Mouse (Mus musculus) mouse embryonic stem cell (cell line): ENCODE results near the gene Glipr1l3.
"Not testable (repeated sequence)": the region's sequence is repeated elsewhere in the genome, so short reads cannot be mapped to it uniquely, and the experiment has no call there.

ENCODE experiments used
- in situ Hi-C, 2 experiments: fragments of 300-500 bp; cut with MboI; formaldehyde crosslinking; loops; 1 replicate in 1 of 2; 3 replicates in 1 of 2; pipeline ENCODE4 v1.14.3; 2019 to 2020; ENCODE audit warnings: low sequenced_read_pairs in 2 of 2, low pct_unique_long_range_greater_than_20kb in 1 of 2, mixed read lengths in 1 of 2; ENCODE audit not compliant: unreplicated experiment in 1 of 2

Glipr1l3 gene

DNA sequence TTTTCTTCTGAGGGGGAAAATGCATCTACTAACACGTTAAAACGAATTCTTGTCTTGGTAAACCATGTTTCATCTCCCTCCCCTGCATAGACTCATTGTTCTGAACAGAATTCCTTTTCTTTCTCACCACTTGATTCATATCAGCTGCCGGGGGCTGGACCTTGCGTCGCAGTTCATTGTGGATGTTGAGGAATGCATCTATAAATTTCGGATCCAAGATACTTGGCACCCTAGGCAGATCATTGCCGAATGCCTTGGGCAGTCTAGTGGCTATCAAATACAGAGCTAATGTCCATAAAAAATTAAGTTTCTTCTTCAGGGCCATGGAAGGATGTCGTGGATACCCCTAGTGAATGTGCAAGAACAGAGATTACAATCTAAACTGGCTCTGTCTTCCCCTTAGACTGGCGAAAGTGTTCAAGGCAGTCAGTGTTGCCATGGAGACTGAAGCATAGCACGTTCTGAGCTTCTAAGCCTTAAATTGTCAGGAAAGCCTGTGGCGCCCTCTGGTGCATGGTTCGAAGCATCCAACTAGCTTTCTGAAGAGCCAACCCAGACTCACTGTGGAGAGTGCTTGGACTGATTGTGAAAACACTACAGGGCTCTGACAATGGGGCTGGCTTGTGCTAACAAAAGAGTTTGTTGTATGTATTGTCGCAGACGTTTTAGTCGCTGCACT lies at the start of gene Glipr1l3:
Glipr1l3 (minus strand) TSS at position 446 of the 679 bp plus-strand sequence.
- in situ Hi-C loops: not testable (repeated sequence)

DNA sequence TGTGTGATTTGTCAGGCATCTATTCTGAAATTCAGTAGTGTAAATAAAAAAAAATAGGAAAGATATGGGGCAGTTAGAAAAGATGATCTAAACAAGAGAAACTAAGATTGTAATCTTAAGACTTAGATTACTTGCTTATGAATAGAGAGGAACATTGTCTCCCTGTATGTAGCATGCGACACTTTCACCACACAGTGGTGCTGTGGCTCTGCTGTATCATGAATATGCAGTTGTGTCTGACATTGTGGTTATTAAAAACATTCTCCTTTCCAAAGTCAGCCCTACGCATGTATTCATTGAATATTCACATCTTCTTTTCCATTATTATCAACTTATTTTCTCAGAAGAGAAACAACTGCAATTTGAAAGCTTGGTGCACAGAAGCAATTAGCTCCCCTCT lies 43.3 kb upstream of the Glipr1l3 start:
- in situ Hi-C loops: no loop called here

DNA sequence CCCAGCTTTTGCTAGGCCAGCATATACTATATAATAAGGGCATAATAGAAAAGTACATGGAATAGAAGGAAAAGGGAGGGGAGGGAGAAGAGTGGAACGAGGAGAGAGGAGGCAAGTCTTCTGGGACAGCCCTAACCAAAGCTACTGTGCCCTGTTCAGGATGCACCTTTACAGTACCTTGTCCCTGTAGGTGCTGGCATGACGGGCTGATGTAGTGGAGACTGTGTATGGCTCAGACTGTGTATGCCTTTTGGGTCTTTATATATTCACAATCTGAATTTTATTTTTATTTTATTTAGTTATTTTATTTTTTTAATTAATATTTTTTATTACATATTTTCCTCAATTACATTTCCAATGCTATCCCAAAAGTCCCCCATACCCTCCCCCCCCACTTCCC lies 33.8 kb upstream of the Glipr1l3 start:
- in situ Hi-C loops: not testable (repeated sequence)

DNA sequence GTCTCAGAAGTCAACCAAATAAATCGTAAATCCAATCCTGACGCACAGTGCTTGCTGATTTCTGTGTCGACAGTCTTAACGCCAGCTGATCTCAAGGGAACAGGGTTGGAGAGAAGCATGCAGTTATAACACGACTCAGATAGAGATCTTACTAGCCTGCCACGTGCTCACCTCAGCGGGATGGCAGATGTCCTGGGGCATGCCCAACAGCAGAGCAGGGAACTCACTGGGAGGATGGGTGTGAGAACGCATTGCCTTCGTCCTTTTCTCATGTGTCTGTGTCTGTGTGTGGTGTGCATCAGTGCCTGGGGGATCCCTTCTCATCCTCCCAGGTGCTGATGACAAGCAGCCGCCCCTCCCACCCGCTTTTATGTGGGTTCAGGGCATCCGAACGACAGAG lies 16.9 kb upstream of the Glipr1l3 start:
- in situ Hi-C loops: not testable (repeated sequence)

DNA sequence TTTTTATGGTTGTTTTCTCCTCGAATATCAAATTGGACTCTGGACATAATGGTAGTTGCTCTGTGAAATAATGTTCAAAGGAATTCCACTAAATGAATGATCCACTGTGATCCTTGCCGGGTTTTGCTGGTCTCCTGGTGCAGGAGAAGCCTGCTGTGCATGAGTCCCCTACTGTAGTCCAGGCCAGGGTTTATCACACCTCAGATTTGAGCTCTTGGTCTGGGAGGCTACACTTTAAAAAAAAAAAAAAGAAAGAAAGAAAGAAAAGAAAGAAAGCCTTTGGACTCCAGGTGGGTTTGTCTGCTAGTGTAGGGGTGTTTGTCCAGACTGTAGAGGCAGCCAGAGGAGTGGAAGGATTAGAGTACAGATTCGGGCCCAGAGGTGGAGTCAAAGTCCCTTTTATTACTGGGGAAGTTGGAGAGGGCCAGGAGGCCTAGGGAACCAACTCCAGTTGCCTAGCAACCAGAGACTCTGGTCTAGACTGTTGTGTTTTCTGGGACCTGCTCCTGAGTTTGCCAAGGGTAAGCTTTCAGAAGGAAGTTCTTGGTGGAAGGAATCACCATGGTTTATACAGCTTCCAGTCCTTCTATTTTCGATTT lies 3.1 kb upstream of the Glipr1l3 start, which contains the start of gene Caps2:
Caps2 (plus strand) TSS at position 454 of the 599 bp plus-strand sequence.
- in situ Hi-C loops: no loop called here

DNA sequence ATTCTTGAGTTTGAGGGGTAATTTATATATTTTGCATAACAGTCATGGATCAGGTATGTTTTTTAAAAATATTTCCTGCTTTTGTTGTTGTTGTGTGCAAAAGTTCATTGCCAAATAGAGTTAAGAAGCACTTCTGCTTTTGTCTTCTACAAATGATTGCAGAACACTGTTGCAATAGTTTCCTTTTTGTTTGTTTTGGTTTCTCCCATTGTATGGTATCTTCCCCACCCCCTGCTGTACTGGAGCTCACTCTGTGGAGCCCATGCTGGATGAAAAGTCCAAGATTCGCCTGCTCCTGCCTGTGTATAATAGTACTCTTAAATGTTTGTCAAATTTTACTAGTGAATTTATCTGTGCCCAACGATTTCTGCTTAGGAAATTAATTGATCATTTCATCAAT lies 20.3 kb downstream of the Glipr1l3 start:
- in situ Hi-C loops: no loop called here

DNA sequence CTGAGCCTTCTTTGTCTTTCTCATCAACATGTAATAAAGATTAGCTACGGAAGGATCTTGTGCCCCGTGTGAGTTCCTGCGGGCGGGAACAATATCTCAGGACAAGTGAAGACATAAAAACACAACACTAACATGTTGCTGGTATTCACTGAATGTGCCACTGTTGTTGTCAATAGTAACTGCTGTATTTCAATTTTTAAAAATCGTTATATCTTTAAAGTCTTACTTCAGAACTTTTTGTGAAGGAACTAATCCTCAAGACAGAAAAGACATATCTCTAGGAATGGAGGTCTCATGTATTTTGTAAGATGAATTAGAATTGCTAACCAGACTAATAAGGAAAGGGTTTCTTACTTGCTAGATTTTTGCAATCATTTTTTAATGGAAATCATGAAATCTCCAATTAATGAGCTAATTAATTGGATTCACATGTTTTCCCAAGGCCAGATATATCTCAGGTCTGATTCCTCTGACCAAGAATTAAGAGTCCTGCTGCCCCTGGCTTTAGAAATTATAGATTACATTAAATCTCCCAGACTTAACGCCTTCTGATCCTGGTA lies 21.2 kb downstream of the Glipr1l3 start:
- in situ Hi-C loops: no loop called here

DNA sequence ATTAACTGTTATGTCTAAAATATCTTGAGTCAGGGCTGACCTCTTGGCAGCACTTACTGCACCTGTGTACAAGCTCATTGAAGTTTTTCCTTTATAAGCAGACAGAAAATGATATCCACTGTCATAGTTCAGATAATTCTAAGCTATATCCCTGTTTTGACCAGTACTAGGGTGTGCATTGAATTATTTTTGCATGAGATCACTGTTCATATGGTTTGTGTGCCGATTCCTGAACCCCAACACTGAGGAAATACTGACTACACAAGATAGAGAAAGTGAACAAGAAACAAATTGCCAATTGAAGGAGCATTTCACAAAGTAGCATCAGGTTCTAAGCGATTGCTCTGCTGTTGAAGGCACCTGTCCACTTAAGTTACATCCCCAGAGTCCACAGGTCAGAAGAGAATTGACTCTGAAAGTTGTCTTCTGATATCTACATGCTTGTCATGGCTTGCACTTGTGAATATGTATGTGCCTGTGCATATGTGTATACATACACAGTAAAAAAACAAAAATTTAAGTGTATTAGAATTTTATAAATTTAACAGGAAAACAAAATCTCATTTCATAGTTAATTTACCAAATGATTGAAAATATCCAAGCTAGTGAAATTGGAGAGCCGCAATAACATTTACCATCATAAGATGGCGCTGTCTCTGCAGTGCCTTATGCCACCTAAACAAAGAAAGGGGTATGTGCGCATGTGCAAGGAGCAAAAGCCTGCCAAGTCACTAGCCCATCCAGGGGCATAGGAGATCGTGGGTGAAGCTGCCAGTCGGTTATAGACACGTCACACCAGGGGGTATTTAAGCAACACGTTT lies 21.9 kb downstream of the Glipr1l3 start:
- in situ Hi-C loops: no loop called here

DNA sequence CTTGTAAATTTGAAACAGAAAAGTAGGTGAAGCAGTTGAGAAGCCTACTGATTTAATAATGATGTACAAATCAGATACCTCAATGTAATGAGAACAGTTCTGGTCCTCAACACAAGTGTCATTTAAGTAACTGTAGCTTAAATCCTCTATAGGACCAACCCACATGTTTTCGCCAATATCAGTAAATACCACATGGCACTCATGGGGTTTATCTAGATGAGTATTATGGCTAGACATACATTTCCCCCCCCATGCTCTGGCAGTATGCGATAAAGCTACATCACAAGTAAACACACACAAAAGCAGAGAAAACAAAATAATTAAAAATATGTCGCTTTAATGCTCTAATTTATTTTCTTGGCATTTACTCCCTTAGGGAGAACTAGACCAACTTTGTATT lies 27.9 kb downstream of the Glipr1l3 start:
- in situ Hi-C loops: no loop called here

DNA sequence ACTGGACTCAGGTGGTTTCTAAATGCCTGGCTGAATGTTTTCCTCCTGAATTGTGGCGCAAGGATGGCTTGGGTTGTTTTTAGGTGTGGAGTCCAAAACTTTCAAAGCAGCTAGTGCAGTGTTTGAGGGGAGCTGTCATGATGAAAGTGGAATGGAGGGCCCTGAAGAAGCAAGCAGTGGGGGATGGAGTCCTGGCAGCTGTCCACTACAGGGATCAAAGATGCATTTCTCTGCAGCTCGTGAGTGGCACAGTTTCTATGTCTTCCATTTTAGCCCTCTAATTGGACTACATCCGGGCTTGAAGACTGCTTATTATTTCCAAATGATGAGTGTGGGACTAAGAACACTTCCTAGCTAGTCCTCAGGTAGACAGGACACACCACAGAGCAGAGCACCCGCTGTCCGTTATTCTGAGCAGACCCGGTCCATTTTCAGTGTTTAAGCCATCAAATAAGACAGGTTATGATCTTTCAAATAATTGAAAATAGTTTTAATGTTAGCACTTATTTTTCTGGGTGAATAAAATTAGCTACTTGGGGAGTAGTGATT lies 32.4 kb downstream of the Glipr1l3 start:
- in situ Hi-C loops: not testable (repeated sequence)

DNA sequence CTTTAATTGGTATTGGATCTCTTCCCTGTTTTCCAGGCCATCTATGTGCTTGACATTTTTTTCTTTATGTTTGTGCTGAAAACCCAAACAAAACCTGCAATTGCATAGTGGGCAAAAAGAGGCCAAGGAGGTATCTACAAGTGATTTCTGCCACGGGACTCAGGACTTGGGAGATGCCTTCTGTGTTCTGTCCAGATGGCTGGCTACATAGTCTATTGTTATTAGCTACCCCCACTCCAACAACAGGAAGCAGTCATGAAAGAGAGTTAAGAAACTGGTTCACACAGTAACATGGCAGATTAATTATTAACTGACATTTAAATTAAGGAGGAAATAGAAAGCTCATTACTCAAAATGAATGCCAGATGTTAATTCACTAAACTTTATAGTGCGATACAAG lies 35.0 kb downstream of the Glipr1l3 start:
- in situ Hi-C loops: not testable (repeated sequence)

DNA sequence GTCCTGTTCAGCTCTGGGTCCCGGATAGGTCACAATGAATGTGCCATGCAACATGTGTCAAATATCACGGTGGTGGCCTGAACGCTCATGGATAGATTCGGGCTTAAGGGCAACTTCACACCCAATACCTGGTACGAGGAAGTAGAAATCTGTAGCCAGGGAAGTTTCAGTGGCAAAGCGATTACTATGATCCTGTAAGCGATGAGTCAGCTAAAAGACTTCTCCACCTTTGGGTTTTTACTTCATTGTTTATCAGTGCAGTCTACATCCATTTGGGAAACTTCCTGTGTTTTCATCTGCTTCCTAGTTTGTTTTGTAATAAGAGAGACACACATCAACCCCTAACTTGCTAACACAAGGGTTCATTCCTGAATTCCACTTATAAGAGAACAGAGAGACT lies 49.7 kb downstream of the Glipr1l3 start:
- in situ Hi-C loops: loop anchor here in 1 of 2 experiments (25.0 kb wide), 1 partner anchor 598 kb away; the partner anchor contains the start of gene Phlda1

DNA sequence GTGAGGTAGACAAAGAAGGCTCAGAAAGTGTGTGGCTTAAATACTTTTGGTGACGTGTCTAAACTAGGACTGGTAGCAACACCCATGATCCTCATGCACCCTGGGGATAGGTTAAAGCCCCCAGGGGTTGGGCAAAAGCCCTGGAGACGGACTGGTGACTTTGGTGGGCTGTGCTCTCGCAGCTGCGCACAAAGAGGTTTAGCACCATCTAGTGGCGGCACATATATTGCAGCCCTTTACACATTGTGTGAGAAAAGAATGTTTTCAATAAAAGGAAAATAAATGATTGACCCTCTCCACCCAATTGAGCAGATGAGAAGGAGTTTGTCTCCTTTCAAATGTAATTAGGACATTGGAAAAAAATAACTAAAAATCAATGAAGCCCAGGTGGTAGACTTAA lies 54.3 kb downstream of the Glipr1l3 start:
- in situ Hi-C loops: loop anchor here in 1 of 2 experiments (25.0 kb wide), 1 partner anchor 593 kb away; the partner anchor contains the start of gene Phlda1
